Mouse (Mus musculus): ENCODE measurements around the gene Tmem139. TPM values are rescaled to one million over a fixed set of nuclear protein-coding genes. Genes with fewer than 3 reads are reported as not detected.

Tmem139 gene
- polyA plus RNA-seq, 1 experiment from 2014 or later, result not detected

DNA sequence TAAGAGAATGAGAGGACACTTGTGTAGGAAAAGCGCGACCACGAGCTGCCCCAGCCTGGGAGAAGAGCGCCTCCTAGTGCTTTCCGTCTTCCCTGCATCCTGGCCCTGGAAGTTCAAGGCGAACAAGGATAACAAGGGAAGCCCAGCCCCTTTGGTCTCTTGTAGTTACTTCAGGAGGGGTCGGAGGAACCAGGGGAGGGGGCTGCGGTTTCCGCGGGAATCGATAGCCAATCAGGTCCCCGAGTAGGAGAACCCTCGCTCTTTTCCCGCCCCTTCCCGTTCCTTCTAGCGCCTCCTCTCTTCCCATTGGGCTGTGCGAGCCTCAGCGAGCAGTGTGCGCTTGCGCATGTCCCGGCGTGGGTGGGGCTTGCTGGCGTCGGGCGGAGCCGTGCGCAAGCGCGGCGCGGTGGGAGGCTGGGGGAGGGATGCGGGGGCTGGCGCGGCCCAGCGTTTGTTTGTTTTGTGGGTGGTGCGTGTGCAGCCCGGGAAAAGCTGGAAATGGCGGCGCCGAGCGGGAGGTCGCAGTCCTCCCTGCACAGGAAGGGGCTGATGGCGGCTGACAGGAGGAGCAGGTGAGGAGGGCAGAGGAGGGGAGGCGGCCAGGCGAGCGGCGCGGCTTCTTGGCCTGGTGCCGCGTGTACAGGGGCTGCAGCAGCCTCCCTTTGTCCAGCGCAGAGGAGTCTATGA lies 3.0 kb downstream of the Tmem139 start, which contains the start of gene Casp2:
Casp2 (plus strand) TSS at position 360 of the 687 bp plus-strand sequence.
- WGBS (ENCODE audit: insufficient replicate concordance), result under 1% methylated on average over 50 of the region's 51 CpGs
- Histone ChIP-seq H3K4me3 (ENCODE audit: low read depth, low read length) (peak within 1 kb of the TSS; percentile 89), H3K9ac (ENCODE audit: low read depth, low read length) (peak within 1 kb of the TSS; percentile 95), H3K9me3 (replicated peaks; ENCODE audit: control insufficient read depth, low read length) (no peaks in the 10 kb centered on the region), H3K27me3 (ENCODE audit: control insufficient read depth, insufficient read depth, low read length) (no peaks in the 10 kb centered on the region; the same call in 1 of the 2 replicates), H3K4me2 (peak within 1 kb of the TSS; percentile 77), H3K4me1 (ENCODE audit: control insufficient read depth, insufficient read depth, low read length) (peaks cover 11% of the 10 kb centered on the region), H3K27ac (ENCODE audit: low read depth, low read length) (peak within 1 kb of the TSS; percentile 81), H3K36me3 (ENCODE audit: control insufficient read depth, insufficient read depth, low read length) (peaks cover 13% of the 10 kb centered on the region)
- ATAC-seq (replicated peaks; ENCODE audit: insufficient number of reproducible peaks, low FRiP score, low TSS enrichment), result peak; percentile 99

DNA sequence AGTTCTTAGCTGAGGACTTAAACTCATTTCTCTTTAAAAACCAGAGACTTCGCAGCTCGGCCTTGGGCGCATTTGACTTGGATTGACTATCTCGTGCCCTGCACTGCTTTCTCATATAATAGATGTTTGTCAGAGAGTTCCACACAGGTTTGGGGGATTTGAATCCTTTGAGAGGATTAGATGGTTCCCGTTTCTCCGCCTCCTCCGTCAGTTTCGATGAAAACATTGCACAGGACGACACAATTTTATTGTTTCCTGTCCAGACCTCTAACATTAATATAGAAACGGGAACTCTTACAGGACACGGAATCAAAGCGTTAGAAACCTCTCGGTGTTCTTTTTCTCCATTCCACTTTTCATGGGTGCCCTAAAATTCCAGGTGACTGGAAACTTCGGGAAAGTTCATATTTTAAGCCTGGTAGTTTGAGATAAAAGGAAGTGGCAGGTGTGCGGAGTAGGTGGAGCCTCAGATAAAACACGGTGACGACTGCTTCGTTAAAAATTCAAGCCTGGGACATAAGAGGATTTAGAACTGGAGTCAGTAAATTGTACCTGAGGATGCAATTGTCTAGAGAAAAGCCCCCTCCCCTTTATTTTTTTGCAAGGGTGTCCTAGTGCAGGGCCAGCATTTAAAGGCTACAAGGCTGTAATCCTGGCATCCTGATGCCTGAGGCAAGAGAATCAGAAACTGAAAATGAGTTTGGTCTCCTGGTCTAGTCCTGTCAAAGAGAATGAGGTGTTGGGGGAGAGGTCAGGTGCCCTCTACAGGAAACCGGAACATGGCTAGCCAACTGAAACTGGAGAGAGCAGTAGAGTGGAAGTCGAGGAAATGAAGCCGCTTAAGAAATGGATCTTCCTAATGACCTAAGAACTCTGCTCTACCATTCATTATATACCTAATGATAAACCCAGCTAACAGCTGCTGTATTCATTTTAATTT lies 3.9 kb downstream of the Tmem139 start:
- peak overlapping the region; percentile 95 for H3K9ac ChIP-seq (ENCODE audit: low read depth, low read length)
- under 1% methylated on average over 21 of the region's 21 CpGs for WGBS (ENCODE audit: insufficient replicate concordance)
- no peak for ATAC-seq (replicated peaks; ENCODE audit: insufficient number of reproducible peaks, low FRiP score, low TSS enrichment)
- H3K27ac ChIP-seq (ENCODE audit: low read depth, low read length), result peak overlapping the region; percentile 81
- peak overlapping the region; percentile 89 for H3K4me3 ChIP-seq (ENCODE audit: low read depth, low read length)
- H3K4me1 ChIP-seq (ENCODE audit: control insufficient read depth, insufficient read depth, low read length), result peaks cover 11% of the 10 kb centered on the region
- peak overlapping the region; percentile 77 for H3K4me2 ChIP-seq
- no peaks in the 10 kb centered on the region for H3K9me3 ChIP-seq (replicated peaks; ENCODE audit: control insufficient read depth, low read length)
- no peaks in the 10 kb centered on the region; the same call in 1 of the 2 replicates for H3K27me3 ChIP-seq (ENCODE audit: control insufficient read depth, insufficient read depth, low read length)
- peaks cover 18% of the 10 kb centered on the region for H3K36me3 ChIP-seq (ENCODE audit: control insufficient read depth, insufficient read depth, low read length)

DNA sequence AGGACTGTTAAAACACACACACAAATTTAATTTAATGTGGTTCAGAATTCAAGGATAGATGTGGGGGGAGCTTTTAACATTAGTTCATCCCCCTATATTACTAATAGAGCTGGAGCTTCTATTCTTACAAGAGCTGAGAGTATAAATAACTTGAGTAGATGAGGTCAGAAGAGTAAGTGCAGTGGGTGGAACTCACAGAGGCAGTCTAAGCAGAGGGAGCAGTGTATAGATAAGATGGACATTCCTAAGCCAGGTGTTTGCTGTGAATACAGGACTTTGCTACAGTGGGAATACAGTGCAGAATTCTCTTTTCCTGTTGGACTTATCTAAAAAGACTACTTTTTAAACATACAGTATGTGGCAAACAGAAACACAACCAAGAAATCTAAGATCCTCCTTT lies 9.0 kb downstream of the Tmem139 start:
- Histone ChIP-seq H3K4me2 (no peak overlapping the region), H3K27me3 (ENCODE audit: control insufficient read depth, insufficient read depth, low read length) (no peaks in the 10 kb centered on the region), H3K9me3 (replicated peaks; ENCODE audit: control insufficient read depth, low read length) (no peaks in the 10 kb centered on the region), H3K4me1 (ENCODE audit: control insufficient read depth, insufficient read depth, low read length) (peaks cover 4% of the 10 kb centered on the region; the same call in 1 of the 2 replicates), H3K4me3 (ENCODE audit: low read depth, low read length) (no peak overlapping the region), H3K27ac (ENCODE audit: low read depth, low read length) (no peak overlapping the region), H3K9ac (ENCODE audit: low read depth, low read length) (no peak overlapping the region), H3K36me3 (ENCODE audit: control insufficient read depth, insufficient read depth, low read length) (peaks cover 30% of the 10 kb centered on the region)
- no peak for ATAC-seq (replicated peaks; ENCODE audit: insufficient number of reproducible peaks, low FRiP score, low TSS enrichment)

DNA sequence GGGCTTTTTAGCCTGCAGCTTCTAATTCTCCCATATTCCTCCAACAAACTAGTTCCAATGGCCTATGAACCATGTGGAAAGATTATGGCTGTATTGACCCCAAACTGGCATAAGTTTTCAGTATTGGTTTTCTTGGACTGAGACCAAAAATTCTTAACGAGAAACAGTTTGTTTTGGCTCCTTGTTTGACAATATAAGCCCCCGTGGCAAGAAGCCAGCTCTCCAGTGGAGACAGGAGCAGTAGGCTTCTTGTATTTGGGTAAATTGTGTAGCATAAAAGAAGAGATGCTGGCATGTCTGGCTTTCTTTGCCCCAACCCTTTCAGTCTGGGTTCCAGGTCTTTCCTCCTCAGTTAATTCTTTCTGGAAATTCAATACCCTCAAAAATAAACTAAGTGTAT lies 14.4 kb downstream of the Tmem139 start:
- Histone ChIP-seq H3K4me3 (ENCODE audit: low read depth, low read length) (no peak overlapping the region), H3K9ac (ENCODE audit: low read depth, low read length) (no peak overlapping the region), H3K27me3 (ENCODE audit: control insufficient read depth, insufficient read depth, low read length) (no peaks in the 10 kb centered on the region), H3K27ac (ENCODE audit: low read depth, low read length) (no peak overlapping the region), H3K4me2 (no peak overlapping the region), H3K36me3 (ENCODE audit: control insufficient read depth, insufficient read depth, low read length) (peaks cover 47% of the 10 kb centered on the region), H3K9me3 (replicated peaks; ENCODE audit: control insufficient read depth, low read length) (no peaks in the 10 kb centered on the region), H3K4me1 (ENCODE audit: control insufficient read depth, insufficient read depth, low read length) (no peaks in the 10 kb centered on the region)
- ATAC-seq (replicated peaks; ENCODE audit: insufficient number of reproducible peaks, low FRiP score, low TSS enrichment), result no peak
- WGBS (ENCODE audit: insufficient replicate concordance), result 79% methylated on average over 2 of the region's 2 CpGs

DNA sequence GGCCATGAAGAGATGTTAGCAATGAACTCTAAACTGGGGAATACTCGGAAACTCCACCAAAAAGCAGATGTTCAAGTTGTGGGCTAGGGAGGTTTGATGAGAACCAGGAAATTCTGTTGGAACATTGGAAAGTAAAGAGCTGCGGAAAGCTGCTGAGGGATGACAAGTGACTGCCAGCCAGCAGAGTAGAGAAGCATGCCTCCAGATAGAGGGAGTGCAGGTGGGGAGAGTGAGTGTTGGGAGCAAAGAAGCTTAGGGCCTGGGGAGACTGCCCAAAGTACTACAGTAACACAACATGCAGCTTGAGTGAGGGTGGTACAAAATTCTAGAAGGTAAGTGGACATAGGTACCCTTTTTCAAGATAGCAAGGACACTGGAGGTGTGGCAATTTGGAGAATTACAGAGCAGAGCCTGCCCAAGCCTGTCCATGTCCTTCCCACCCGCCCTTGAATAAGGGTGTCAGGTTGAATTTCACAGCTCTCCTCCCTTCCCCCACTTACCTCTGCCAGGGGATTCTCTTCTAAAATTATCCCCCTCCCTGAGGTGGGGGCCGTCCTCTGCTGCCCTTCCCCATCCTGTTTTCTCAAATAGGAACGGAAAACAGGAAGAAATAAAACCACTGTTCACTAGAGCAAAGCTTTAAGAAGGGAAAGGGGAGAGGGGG lies 21.2 kb downstream of the Tmem139 start:
- Histone ChIP-seq H3K4me1 (ENCODE audit: control insufficient read depth, insufficient read depth, low read length) (peaks cover 15% of the 10 kb centered on the region), H3K27ac (ENCODE audit: low read depth, low read length) (peak overlapping the region; percentile 57), H3K4me3 (ENCODE audit: low read depth, low read length) (no peak overlapping the region), H3K9ac (ENCODE audit: low read depth, low read length) (no peak overlapping the region), H3K27me3 (ENCODE audit: control insufficient read depth, insufficient read depth, low read length) (no peaks in the 10 kb centered on the region), H3K4me2 (no peak overlapping the region; the same call in 1 of the 2 replicates), H3K9me3 (replicated peaks; ENCODE audit: control insufficient read depth, low read length) (no peaks in the 10 kb centered on the region), H3K36me3 (ENCODE audit: control insufficient read depth, insufficient read depth, low read length) (peaks cover 38% of the 10 kb centered on the region)
- peak; percentile 31; the same call in 1 of the 2 replicates for ATAC-seq (replicated peaks; ENCODE audit: insufficient number of reproducible peaks, low FRiP score, low TSS enrichment)
- WGBS (ENCODE audit: insufficient replicate concordance), result 51% methylated on average over 5 of the region's 5 CpGs

DNA sequence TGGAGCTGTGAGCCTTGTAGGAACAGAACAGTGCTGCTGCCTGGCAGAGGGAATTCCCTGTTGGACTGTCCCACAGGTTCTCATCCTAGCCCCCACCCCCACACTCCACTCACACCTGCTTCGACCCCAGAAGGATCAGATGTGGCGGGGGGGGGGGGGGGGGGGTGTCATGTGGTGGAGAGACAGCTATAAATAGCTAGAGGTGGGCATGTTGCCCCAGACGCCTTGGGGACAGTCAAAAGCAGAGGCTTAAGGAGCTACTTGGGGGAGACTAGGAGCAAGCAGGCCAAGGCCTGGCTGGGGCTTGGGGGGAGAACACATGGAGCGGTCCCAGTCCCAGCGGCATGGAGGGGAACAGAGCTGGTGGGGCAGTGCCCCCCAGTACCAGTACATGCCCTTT lies 24.7 kb downstream of the Tmem139 start, which contains the start of gene Clcn1:
Clcn1 (plus strand) TSS at position 238 of the 400 bp plus-strand sequence.
- no peak within 1 kb of the TSS for H3K4me2 ChIP-seq
- WGBS (ENCODE audit: insufficient replicate concordance), result 58% methylated on average over 4 of the region's 5 CpGs
- H3K27ac ChIP-seq (ENCODE audit: low read depth, low read length), result no peak within 1 kb of the TSS
- peaks cover 14% of the 10 kb centered on the region for H3K36me3 ChIP-seq (ENCODE audit: control insufficient read depth, insufficient read depth, low read length)
- H3K9ac ChIP-seq (ENCODE audit: low read depth, low read length), result no peak within 1 kb of the TSS
- no peaks in the 10 kb centered on the region for H3K27me3 ChIP-seq (ENCODE audit: control insufficient read depth, insufficient read depth, low read length)
- H3K4me1 ChIP-seq (ENCODE audit: control insufficient read depth, insufficient read depth, low read length), result peaks cover 15% of the 10 kb centered on the region
- ATAC-seq (replicated peaks; ENCODE audit: insufficient number of reproducible peaks, low FRiP score, low TSS enrichment), result no peak; the same call in 1 of the 2 replicates
- H3K9me3 ChIP-seq (replicated peaks; ENCODE audit: control insufficient read depth, low read length), result no peaks in the 10 kb centered on the region
- H3K4me3 ChIP-seq (ENCODE audit: low read depth, low read length), result no peak within 1 kb of the TSS

DNA sequence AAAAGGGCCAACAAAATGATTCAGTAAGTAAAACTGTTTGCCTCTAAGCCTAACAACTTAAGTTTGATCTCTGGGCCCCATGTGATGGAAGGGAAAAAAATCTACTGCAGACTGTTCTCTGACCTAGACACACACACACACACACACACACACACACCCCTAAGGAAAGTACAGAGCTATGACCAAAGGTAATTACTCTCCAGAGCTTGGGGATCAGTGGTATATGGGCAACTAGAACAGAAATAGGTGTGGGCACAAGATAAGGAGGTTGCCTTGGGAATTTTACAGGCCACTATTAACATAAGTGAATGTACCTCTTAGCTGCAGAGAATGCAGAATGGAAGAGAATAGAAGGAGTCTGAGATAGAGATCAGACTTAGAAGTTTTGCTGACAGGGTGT lies 25.8 kb downstream of the Tmem139 start:
- no peak overlapping the region for H3K27ac ChIP-seq (ENCODE audit: low read depth, low read length)
- no peak overlapping the region for H3K9ac ChIP-seq (ENCODE audit: low read depth, low read length)
- peaks cover 13% of the 10 kb centered on the region for H3K4me1 ChIP-seq (ENCODE audit: control insufficient read depth, insufficient read depth, low read length)
- H3K9me3 ChIP-seq (replicated peaks; ENCODE audit: control insufficient read depth, low read length), result no peaks in the 10 kb centered on the region
- no peak for ATAC-seq (replicated peaks; ENCODE audit: insufficient number of reproducible peaks, low FRiP score, low TSS enrichment)
- no peak overlapping the region for H3K4me2 ChIP-seq
- no peak overlapping the region for H3K4me3 ChIP-seq (ENCODE audit: low read depth, low read length)
- peaks cover 5% of the 10 kb centered on the region for H3K36me3 ChIP-seq (ENCODE audit: control insufficient read depth, insufficient read depth, low read length)
- H3K27me3 ChIP-seq (ENCODE audit: control insufficient read depth, insufficient read depth, low read length), result no peaks in the 10 kb centered on the region

DNA sequence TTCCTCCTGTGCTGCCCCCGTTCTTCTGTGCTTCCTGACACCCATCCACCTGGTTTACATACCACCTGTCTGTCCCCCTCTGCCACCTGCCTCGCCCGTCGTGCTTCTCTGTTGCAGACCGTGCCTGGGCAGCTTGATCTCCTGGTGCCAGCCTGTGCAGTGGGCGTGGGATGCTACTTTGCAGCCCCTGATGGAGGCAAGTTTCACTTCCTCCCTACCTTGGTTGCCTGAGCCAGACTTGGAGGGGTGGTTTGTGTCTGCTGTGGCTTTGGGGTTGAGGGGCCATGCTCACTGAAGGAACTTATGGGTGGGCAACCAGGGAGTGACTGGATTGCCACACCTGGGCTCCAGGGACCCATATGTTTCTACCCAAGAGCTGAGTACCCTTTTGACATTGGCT lies 31.6 kb downstream of the Tmem139 start:
- ATAC-seq (replicated peaks; ENCODE audit: insufficient number of reproducible peaks, low FRiP score, low TSS enrichment), result no peak
- WGBS (ENCODE audit: insufficient replicate concordance), result 80% methylated on average over 6 of the region's 6 CpGs
- H3K9me3 ChIP-seq (replicated peaks; ENCODE audit: control insufficient read depth, low read length), result no peaks in the 10 kb centered on the region

More for the DNA sequence above, 31.6 kb downstream of the Tmem139 start:
- H3K27ac ChIP-seq (ENCODE audit: low read depth, low read length), result no peak overlapping the region
- H3K4me1 ChIP-seq (ENCODE audit: control insufficient read depth, insufficient read depth, low read length), result no peaks in the 10 kb centered on the region
- H3K4me3 ChIP-seq (ENCODE audit: low read depth, low read length), result no peak overlapping the region
- H3K36me3 ChIP-seq (ENCODE audit: control insufficient read depth, insufficient read depth, low read length), result no peaks in the 10 kb centered on the region
- H3K27me3 ChIP-seq (ENCODE audit: control insufficient read depth, insufficient read depth, low read length), result no peaks in the 10 kb centered on the region
- H3K4me2 ChIP-seq, result no peak overlapping the region
- no peak overlapping the region for H3K9ac ChIP-seq (ENCODE audit: low read depth, low read length)
